Mouse (Mus musculus): ENCODE results near the gene Pax6. TPM values are rescaled to one million over a fixed set of nuclear protein-coding genes. Genes with fewer than 3 reads are reported as not detected.

The Pax6 gene
- polyA plus RNA-seq, 1 experiment from 2014 or later = 11.4 TPM

- WGBS = 2% methylated on average over 16 of the region's 16 CpGs
- Histone ChIP-seq H3K4me1 (peaks cover 38% of the 10 kb centered on the region), H3K9ac (replicated peaks) (no peak overlapping the region)
Observed at GRCm38 (mm10) chr2:105672596-105672960, 3.9 kb downstream of the Pax6 start.

GRCm38 (mm10) chr2:105673054-105673453 is 4.4 kb downstream of the Pax6 start:
- Histone ChIP-seq H3K4me1 (peaks cover 37% of the 10 kb centered on the region), H3K9ac (replicated peaks) (no peak overlapping the region), H3K27me3 (replicated peaks) (peaks cover 80% of the 10 kb centered on the region), H3K27ac (replicated peaks) (no peak overlapping the region), H3K9me3 (replicated peaks) (no peaks in the 10 kb centered on the region), H3K4me2 (peak overlapping the region; percentile 64), H3K36me3 (no peaks in the 10 kb centered on the region), H3K4me3 (replicated peaks) (no peak overlapping the region)
- no peak for ATAC-seq (ENCODE audit: low FRiP score)
- 3% methylated on average over 6 of the region's 6 CpGs for WGBS

More at GRCm38 (mm10) chr2:105672596-105672960, 3.9 kb downstream of the Pax6 start:
- no peak for ATAC-seq (ENCODE audit: low FRiP score)
- Histone ChIP-seq H3K36me3 (no peaks in the 10 kb centered on the region), H3K4me3 (replicated peaks) (peak overlapping the region; percentile 8; the same call in 1 of the 2 replicates), H3K27me3 (replicated peaks) (peaks cover 82% of the 10 kb centered on the region), H3K9me3 (replicated peaks) (no peaks in the 10 kb centered on the region), H3K4me2 (peak overlapping the region; percentile 64), H3K27ac (replicated peaks) (no peak overlapping the region)

- Histone ChIP-seq H3K4me2 (peak overlapping the region; percentile 64), H3K9ac (replicated peaks) (no peak overlapping the region), H3K27me3 (replicated peaks) (peaks cover 77% of the 10 kb centered on the region), H3K4me1 (peaks cover 35% of the 10 kb centered on the region), H3K27ac (replicated peaks) (peak overlapping the region; percentile 49), H3K9me3 (replicated peaks) (no peaks in the 10 kb centered on the region), H3K36me3 (no peaks in the 10 kb centered on the region), H3K4me3 (replicated peaks) (peak overlapping the region; percentile 38; the same call in 1 of the 2 replicates)
- ATAC-seq (ENCODE audit: low FRiP score) = no peak
- 10% methylated on average over 10 of the region's 10 CpGs for WGBS
Observed at GRCm38 (mm10) chr2:105673631-105674060, 4.9 kb downstream of the Pax6 start.

GRCm38 (mm10) chr2:105674061-105674874 is 5.6 kb downstream of the Pax6 start:
- Histone ChIP-seq H3K27me3 (replicated peaks) (peaks cover 77% of the 10 kb centered on the region), H3K27ac (replicated peaks) (peak overlapping the region; percentile 52), H3K4me2 (peak overlapping the region; percentile 64), H3K36me3 (no peaks in the 10 kb centered on the region), H3K4me1 (peaks cover 31% of the 10 kb centered on the region), H3K9ac (replicated peaks) (no peak overlapping the region; the same call in 1 of the 2 replicates), H3K4me3 (replicated peaks) (peak overlapping the region; percentile 38), H3K9me3 (replicated peaks) (no peaks in the 10 kb centered on the region)
- 4% methylated on average over 36 of the region's 36 CpGs for WGBS
- ATAC-seq (ENCODE audit: low FRiP score) = 0 out of 2 replicates have a peak, but pooled peaks have one; percentile 3

- peak; percentile 84 for ATAC-seq (ENCODE audit: low FRiP score)
- Histone ChIP-seq H3K36me3 (no peaks in the 10 kb centered on the region), H3K4me3 (replicated peaks) (peak overlapping the region; percentile 38), H3K27ac (replicated peaks) (peak overlapping the region; percentile 52), H3K9me3 (replicated peaks) (no peaks in the 10 kb centered on the region), H3K9ac (replicated peaks) (no peak overlapping the region; the same call in 1 of the 2 replicates), H3K4me2 (peak overlapping the region; percentile 64), H3K4me1 (peaks cover 31% of the 10 kb centered on the region), H3K27me3 (replicated peaks) (peaks cover 77% of the 10 kb centered on the region)
- under 1% methylated on average over 49 of the region's 49 CpGs for WGBS
Observed at GRCm38 (mm10) chr2:105674875-105675729, 6.4 kb downstream of the Pax6 start.

GRCm38 (mm10) chr2:105675730-105676079 is 7.0 kb downstream of the Pax6 start:
- Histone ChIP-seq H3K4me2 (peak overlapping the region; percentile 64), H3K9ac (replicated peaks) (peak overlapping the region; percentile 37; the same call in 1 of the 2 replicates), H3K27ac (replicated peaks) (peak overlapping the region; percentile 33; the same call in 1 of the 2 replicates), H3K4me1 (peaks cover 31% of the 10 kb centered on the region), H3K27me3 (replicated peaks) (peaks cover 76% of the 10 kb centered on the region), H3K9me3 (replicated peaks) (no peaks in the 10 kb centered on the region), H3K4me3 (replicated peaks) (peak overlapping the region; percentile 38), H3K36me3 (no peaks in the 10 kb centered on the region)
- no peak for ATAC-seq (ENCODE audit: low FRiP score)
- WGBS = under 1% methylated on average over 11 of the region's 11 CpGs

- Histone ChIP-seq H3K27ac (replicated peaks) (peak overlapping the region; percentile 37), H3K4me2 (peak overlapping the region; percentile 64), H3K4me1 (peaks cover 33% of the 10 kb centered on the region), H3K4me3 (replicated peaks) (peak overlapping the region; percentile 38), H3K9ac (replicated peaks) (peak overlapping the region; percentile 37), H3K27me3 (replicated peaks) (peaks cover 76% of the 10 kb centered on the region), H3K9me3 (replicated peaks) (no peaks in the 10 kb centered on the region), H3K36me3 (no peaks in the 10 kb centered on the region)
- peak; percentile 12; the same call in 1 of the 2 replicates for ATAC-seq (ENCODE audit: low FRiP score)
- WGBS = under 1% methylated on average over 77 of the region's 77 CpGs
Observed at GRCm38 (mm10) chr2:105676080-105676908, 7.6 kb downstream of the Pax6 start.

- Histone ChIP-seq H3K4me1 (peaks cover 40% of the 10 kb centered on the region), H3K9me3 (replicated peaks) (no peaks in the 10 kb centered on the region), H3K9ac (replicated peaks) (no peak overlapping the region), H3K4me3 (replicated peaks) (peak overlapping the region; percentile 38), H3K36me3 (no peaks in the 10 kb centered on the region), H3K27me3 (replicated peaks) (peaks cover 77% of the 10 kb centered on the region), H3K27ac (replicated peaks) (peak overlapping the region; percentile 37; the same call in 1 of the 2 replicates), H3K4me2 (peak overlapping the region; percentile 64)
- under 1% methylated on average over 11 of the region's 11 CpGs for WGBS
- ATAC-seq (ENCODE audit: low FRiP score) = no peak
Observed at GRCm38 (mm10) chr2:105676909-105677433, 8.3 kb downstream of the Pax6 start.

- Histone ChIP-seq H3K4me2 (peak overlapping the region; percentile 25), H3K9ac (replicated peaks) (no peak overlapping the region), H3K9me3 (replicated peaks) (no peaks in the 10 kb centered on the region), H3K27me3 (replicated peaks) (peaks cover 75% of the 10 kb centered on the region), H3K4me1 (peaks cover 45% of the 10 kb centered on the region), H3K4me3 (replicated peaks) (peak overlapping the region; percentile 38), H3K36me3 (no peaks in the 10 kb centered on the region), H3K27ac (replicated peaks) (no peak overlapping the region)
- 2% methylated on average over 11 of the region's 11 CpGs for WGBS
- no peak for ATAC-seq (ENCODE audit: low FRiP score)
Observed at GRCm38 (mm10) chr2:105677434-105678105, 8.9 kb downstream of the Pax6 start.

GRCm38 (mm10) chr2:105678306-105678705 is 9.6 kb downstream of the Pax6 start:
- 0 out of 2 replicates have a peak overlapping the region, but pooled peaks have one; percentile 10 for H3K4me3 ChIP-seq (replicated peaks)
- H3K27ac ChIP-seq (replicated peaks) = no peak overlapping the region
- WGBS = 14% methylated on average over 4 of the region's 4 CpGs
- no peaks in the 10 kb centered on the region for H3K36me3 ChIP-seq
- no peaks in the 10 kb centered on the region for H3K9me3 ChIP-seq (replicated peaks)
- no peak for ATAC-seq (ENCODE audit: low FRiP score)
- H3K9ac ChIP-seq (replicated peaks) = no peak overlapping the region
- peaks cover 72% of the 10 kb centered on the region for H3K27me3 ChIP-seq (replicated peaks)
- H3K4me2 ChIP-seq = 0 out of 2 replicates have a peak overlapping the region, but pooled peaks have one; percentile 33
- H3K4me1 ChIP-seq = peaks cover 45% of the 10 kb centered on the region

Data from neural tube, embryonic 15.5 days (tissue).